Mouse (Mus musculus) liver, postnatal 0 days (tissue): ENCODE data around the gene Pdlim7.

Experiments used
- CTCF ChIP-seq: sonication (generic); IDR thresholded peaks from 2 replicates; pipeline ENCODE4 v1.5.1; 2016; ENCODE audit warnings: antibody characterized with exemption, low read depth
- EP300 ChIP-seq: IDR thresholded peaks from 2 replicates; pipeline ENCODE4 v1.6.1; 2016; ENCODE audit warnings: antibody characterized with exemption, low read depth, mild to moderate bottlenecking

- no peak for TF ChIP-seq CTCF
- no peak for TF ChIP-seq EP300
Observed at GRCm38 (mm10) chr13:55510332-55510667, 3.2 kb downstream of the Pdlim7 start.
